Mouse (Mus musculus) embryonic facial prominence, embryonic 12.5 days (tissue): ENCODE results near the gene Ribc2. TPM values are rescaled to one million over a fixed set of nuclear protein-coding genes. Genes with fewer than 3 reads are reported as not detected.

Experiments used
- ATAC-seq: fragments of 200-750 bp; cut with Nextera tagmentation; 2 replicates; pipeline ENCODE4 v1.8.0; 2017; ENCODE audit not compliant: insufficient number of reproducible peaks, insufficient read depth, low FRiP score, low TSS enrichment
- H3K27ac ChIP-seq: fragments of 300-500 bp; sonication (generic); 2 replicates; pipeline ENCODE4 v1.5.1; 2016; ENCODE audit warnings: mild to moderate bottlenecking
- H3K27me3 ChIP-seq: fragments of 300-500 bp; sonication (generic); 2 replicates; pipeline ENCODE4 v1.6.1; 2016; ENCODE audit warnings: mild to moderate bottlenecking, moderate library complexity
- H3K36me3 ChIP-seq: fragments of 300-500 bp; sonication (generic); 2 replicates; pipeline ENCODE4 v1.6.1; 2016; ENCODE audit warnings: mild to moderate bottlenecking
- H3K4me1 ChIP-seq: fragments of 300-500 bp; sonication (generic); 2 replicates; pipeline ENCODE4 v1.6.1; 2016
- H3K4me2 ChIP-seq: fragments of 300-500 bp; sonication (generic); replicated peaks from 2 replicates; pipeline ENCODE4 v1.6.1; 2016; ENCODE audit warnings: mild to moderate bottlenecking, moderate library complexity
- H3K4me3 ChIP-seq: fragments of 300-500 bp; sonication (generic); 2 replicates; pipeline ENCODE4 v1.5.1; 2016; ENCODE audit warnings: mild to moderate bottlenecking
- H3K9ac ChIP-seq: fragments of 300-500 bp; sonication (generic); 2 replicates; pipeline ENCODE4 v1.6.1; 2016; ENCODE audit warnings: mild to moderate bottlenecking, moderate library complexity
- H3K9me3 ChIP-seq: fragments of 300-500 bp; sonication (generic); 2 replicates; pipeline ENCODE4 v1.6.1; 2016; ENCODE audit warnings: mild to moderate bottlenecking, moderate library complexity
- WGBS: fragments of 180-500 bp; shearing (Covaris S2); methylation state at CpG from one replicate; pipeline ENCODE4 v1.1.7; 2016; 5-methylcytosine and 5-hydroxymethylcytosine counted together
- polyA plus RNA-seq: library from polyadenylated mRNA; unstranded; fragments of >200 nt; fragmentation: Nextera tagmentation; extraction: Ambion mirVana; gene quantifications from 2 replicates; pipeline ENCODE4 v1.2.1, GENCODE M21; 2016

The Ribc2 gene
- polyA plus RNA-seq, 1 experiment from 2014 or later, result 1.0 TPM

- Histone ChIP-seq H3K4me3 (no peak overlapping the region), H3K9ac (no peak overlapping the region), H3K27me3 (no peaks in the 10 kb centered on the region), H3K27ac (peak overlapping the region; percentile 72), H3K4me2 (no peak overlapping the region), H3K4me1 (peaks cover 30% of the 10 kb centered on the region), H3K9me3 (no peaks in the 10 kb centered on the region), H3K36me3 (no peaks in the 10 kb centered on the region)
- ATAC-seq, result no peak
These were observed 48.5 kb downstream of the Ribc2 start for GRCm38 (mm10) chr15:85180368-85180767.

- Histone ChIP-seq H3K4me2 (no peak overlapping the region), H3K4me1 (peaks cover 30% of the 10 kb centered on the region), H3K9ac (no peak overlapping the region), H3K27ac (no peak overlapping the region), H3K9me3 (no peaks in the 10 kb centered on the region), H3K36me3 (no peaks in the 10 kb centered on the region), H3K27me3 (no peaks in the 10 kb centered on the region), H3K4me3 (no peak overlapping the region)
- 88% methylated on average over 4 of the region's 4 CpGs for WGBS
- no peak for ATAC-seq
These were observed 50.2 kb downstream of the Ribc2 start for GRCm38 (mm10) chr15:85182063-85182462.

GRCm38 (mm10) chr15:85186916-85187315 is 55.0 kb downstream of the Ribc2 start:
- WGBS, result 69% methylated on average over 7 of the region's 7 CpGs
- H3K4me3 ChIP-seq, result no peak overlapping the region
- peaks cover 31% of the 10 kb centered on the region for H3K4me1 ChIP-seq
- H3K36me3 ChIP-seq, result no peaks in the 10 kb centered on the region
- no peak overlapping the region for H3K27ac ChIP-seq
- no peak overlapping the region for H3K9ac ChIP-seq
- H3K9me3 ChIP-seq, result no peaks in the 10 kb centered on the region
- H3K27me3 ChIP-seq, result no peaks in the 10 kb centered on the region
- ATAC-seq, result no peak
- H3K4me2 ChIP-seq, result no peak overlapping the region

GRCm38 (mm10) chr15:85188167-85188778 is 56.4 kb downstream of the Ribc2 start:
- no peak overlapping the region for H3K4me2 ChIP-seq
- H3K4me1 ChIP-seq, result peaks cover 31% of the 10 kb centered on the region
- H3K4me3 ChIP-seq, result no peak overlapping the region
- peak overlapping the region; percentile 67 for H3K27ac ChIP-seq
- 29% methylated on average over 8 of the region's 8 CpGs for WGBS
- H3K9me3 ChIP-seq, result no peaks in the 10 kb centered on the region
- ATAC-seq, result peak; percentile 60; the same call in 1 of the 2 replicates
- no peak overlapping the region for H3K9ac ChIP-seq
- no peaks in the 10 kb centered on the region for H3K36me3 ChIP-seq
- H3K27me3 ChIP-seq, result no peaks in the 10 kb centered on the region

Other genes starting within 250 kb of the Ribc2 start
- gene Gm29666, start 212.0 kb upstream of the Ribc2 start, polyA plus RNA-seq, result 0.95 and 1.2 TPM in 2 replicates
- 53.8 and 54.8 TPM in 2 replicates for gene Nup50, start 208.7 kb upstream of the Ribc2 start, polyA plus RNA-seq
- 10.7 and 12.3 TPM in 2 replicates for gene 5031439G07Rik, start 143.5 kb upstream of the Ribc2 start, polyA plus RNA-seq
- gene Upk3a, start 114.9 kb upstream of the Ribc2 start, polyA plus RNA-seq, result 0.34 and 0.35 TPM in 2 replicates
- 24.2 and 24.5 TPM in 2 replicates for gene Fam118a, start 103.1 kb upstream of the Ribc2 start, polyA plus RNA-seq
- 0.22 and 0.31 TPM in 2 replicates for gene Smc1b, start 114 bp upstream of the Ribc2 start, polyA plus RNA-seq
- 236 and 250 TPM in 2 replicates for gene Fbln1, start 73.9 kb downstream of the Ribc2 start, polyA plus RNA-seq
- 336 and 345 TPM in 2 replicates for gene Atxn10, start 204.2 kb downstream of the Ribc2 start, polyA plus RNA-seq